Mouse (Mus musculus) intestine, embryonic 16.5 days (tissue): ENCODE measurements at regions not wholly inside any gene's neighbourhood (a gene's known extent, or its start where the extent isn't known, plus 50 kb on each side); places are given as distances from the start of the nearest gene placed in this dataset.

Experiments
- ATAC-seq: fragments of 200-750 bp; cut with Nextera tagmentation; 2 replicates; pipeline ENCODE4 v1.8.0; 2017; ENCODE audit warnings: moderate TSS enrichment, moderate library complexity
- H3K27ac ChIP-seq: fragments of 300-500 bp; sonication (generic); 2 replicates; pipeline ENCODE4 v1.5.1; 2014; ENCODE audit warnings: mild to moderate bottlenecking, low read length
- H3K27me3 ChIP-seq: fragments of 300-500 bp; sonication (generic); replicated peaks from 2 replicates; pipeline ENCODE4 v1.6.1; 2014; ENCODE audit warnings: low read length, control low read depth, mixed read lengths; ENCODE audit not compliant: control insufficient read depth, insufficient read depth
- H3K36me3 ChIP-seq: fragments of 300-500 bp; sonication (generic); 2 replicates; pipeline ENCODE4 v1.6.1; 2014; ENCODE audit warnings: low read length, control low read depth; ENCODE audit not compliant: control insufficient read depth, insufficient read depth
- H3K4me1 ChIP-seq: fragments of 300-500 bp; sonication (generic); 2 replicates; pipeline ENCODE4 v1.6.1; 2014; ENCODE audit warnings: low read length, control low read depth, mixed read lengths; ENCODE audit not compliant: control insufficient read depth, insufficient read depth
- H3K4me2 ChIP-seq: fragments of 300-500 bp; sonication (generic); 2 replicates; pipeline ENCODE4 v1.6.1; 2014; ENCODE audit warnings: low read depth, low read length, control low read depth
- H3K4me3 ChIP-seq: fragments of 300-500 bp; sonication (generic); 2 replicates; pipeline ENCODE4 v1.5.1; 2014; ENCODE audit warnings: mild to moderate bottlenecking, low read length
- H3K9ac ChIP-seq: fragments of 300-500 bp; sonication (generic); 2 replicates; pipeline ENCODE4 v1.6.1; 2014; ENCODE audit warnings: low read depth, low read length
- H3K9me3 ChIP-seq: fragments of 300-500 bp; sonication (generic); 2 replicates; pipeline ENCODE4 v1.6.1; 2016; ENCODE audit warnings: low read length, control low read depth; ENCODE audit not compliant: control insufficient read depth
- WGBS: fragments of 180-500 bp; shearing (Covaris S2); extraction: QIAGEN DNeasy Blood & Tissue Kit; methylation state at CpG from one replicate; pipeline ENCODE4 v1.1.7; 2014; 5-methylcytosine and 5-hydroxymethylcytosine counted together

- Histone ChIP-seq H3K36me3 (no peaks in the 10 kb centered on the region), H3K4me2 (no peak overlapping the region), H3K4me1 (no peaks in the 10 kb centered on the region), H3K9me3 (no peaks in the 10 kb centered on the region), H3K27me3 (no peaks in the 10 kb centered on the region), H3K4me3 (no peak overlapping the region), H3K9ac (no peak overlapping the region), H3K27ac (no peak overlapping the region)
- ATAC-seq: no peak
- WGBS: 46% methylated on average over 3 of the region's 3 CpGs
Observed at GRCm38 (mm10) chr2:148622216-148622615, 50.2 kb upstream of the Nxt1 start.

GRCm38 (mm10) chr2:148611911-148612310 is 60.5 kb upstream of the Nxt1 start:
- Histone ChIP-seq H3K9ac (no peak overlapping the region), H3K9me3 (no peaks in the 10 kb centered on the region), H3K4me1 (no peaks in the 10 kb centered on the region), H3K4me2 (no peak overlapping the region), H3K4me3 (no peak overlapping the region), H3K36me3 (no peaks in the 10 kb centered on the region), H3K27ac (no peak overlapping the region), H3K27me3 (no peaks in the 10 kb centered on the region)
- ATAC-seq: no peak
- 81% methylated on average over 1 of the region's 1 CpGs for WGBS

- 40% methylated on average over 2 of the region's 2 CpGs for WGBS
- H3K27ac ChIP-seq: no peak overlapping the region
- no peak overlapping the region for H3K4me2 ChIP-seq
- no peak overlapping the region for H3K9ac ChIP-seq
- H3K4me1 ChIP-seq: no peaks in the 10 kb centered on the region
- H3K27me3 ChIP-seq: no peaks in the 10 kb centered on the region
- H3K36me3 ChIP-seq: no peaks in the 10 kb centered on the region
- ATAC-seq: no peak
- H3K9me3 ChIP-seq: no peaks in the 10 kb centered on the region
- no peak overlapping the region for H3K4me3 ChIP-seq
Observed at GRCm38 (mm10) chr2:148605425-148605930, 66.9 kb upstream of the Nxt1 start.

- Histone ChIP-seq H3K4me3 (no peak overlapping the region), H3K4me2 (no peak overlapping the region), H3K36me3 (no peaks in the 10 kb centered on the region), H3K27ac (no peak overlapping the region), H3K9ac (no peak overlapping the region), H3K27me3 (no peaks in the 10 kb centered on the region), H3K9me3 (no peaks in the 10 kb centered on the region), H3K4me1 (no peaks in the 10 kb centered on the region)
- no peak for ATAC-seq
- WGBS: 57% methylated on average over 2 of the region's 2 CpGs
Observed at GRCm38 (mm10) chr2:148603951-148604350, 68.5 kb upstream of the Nxt1 start.

GRCm38 (mm10) chr2:148603315-148603714 is 69.1 kb upstream of the Nxt1 start:
- WGBS: 59% methylated on average over 2 of the region's 2 CpGs
- H3K9me3 ChIP-seq: no peaks in the 10 kb centered on the region
- H3K9ac ChIP-seq: no peak overlapping the region
- no peaks in the 10 kb centered on the region for H3K4me1 ChIP-seq
- no peak overlapping the region for H3K4me2 ChIP-seq
- H3K4me3 ChIP-seq: no peak overlapping the region
- H3K36me3 ChIP-seq: no peaks in the 10 kb centered on the region
- no peak for ATAC-seq
- H3K27me3 ChIP-seq: no peaks in the 10 kb centered on the region
- no peak overlapping the region for H3K27ac ChIP-seq

GRCm38 (mm10) chr2:148599498-148599897 is 72.9 kb upstream of the Nxt1 start:
- no peaks in the 10 kb centered on the region for H3K9me3 ChIP-seq
- no peak overlapping the region for H3K4me3 ChIP-seq
- no peak for ATAC-seq
- H3K27ac ChIP-seq: no peak overlapping the region
- H3K4me2 ChIP-seq: no peak overlapping the region
- no peaks in the 10 kb centered on the region for H3K36me3 ChIP-seq
- no peaks in the 10 kb centered on the region for H3K27me3 ChIP-seq
- H3K9ac ChIP-seq: no peak overlapping the region
- no peaks in the 10 kb centered on the region for H3K4me1 ChIP-seq

GRCm38 (mm10) chr2:148596966-148597365 is 75.4 kb upstream of the Nxt1 start:
- H3K27ac ChIP-seq: no peak overlapping the region
- no peak overlapping the region for H3K9ac ChIP-seq
- H3K4me1 ChIP-seq: no peaks in the 10 kb centered on the region
- H3K4me3 ChIP-seq: no peak overlapping the region
- no peaks in the 10 kb centered on the region for H3K27me3 ChIP-seq
- H3K9me3 ChIP-seq: no peaks in the 10 kb centered on the region
- H3K36me3 ChIP-seq: no peaks in the 10 kb centered on the region
- H3K4me2 ChIP-seq: no peak overlapping the region
- 83% methylated on average over 2 of the region's 2 CpGs for WGBS
- ATAC-seq: no peak

GRCm38 (mm10) chr2:148585721-148586335 is 86.6 kb upstream of the Nxt1 start:
- Histone ChIP-seq H3K27me3 (no peaks in the 10 kb centered on the region), H3K4me3 (no peak overlapping the region), H3K9ac (no peak overlapping the region), H3K4me2 (no peak overlapping the region), H3K27ac (no peak overlapping the region), H3K9me3 (no peaks in the 10 kb centered on the region), H3K4me1 (no peaks in the 10 kb centered on the region), H3K36me3 (no peaks in the 10 kb centered on the region)
- no peak for ATAC-seq
- 79% methylated on average over 1 of the region's 1 CpGs for WGBS

GRCm38 (mm10) chr2:148582208-148582607 is 90.2 kb upstream of the Nxt1 start:
- Histone ChIP-seq H3K27me3 (no peaks in the 10 kb centered on the region), H3K36me3 (no peaks in the 10 kb centered on the region), H3K4me2 (no peak overlapping the region), H3K27ac (no peak overlapping the region), H3K9me3 (no peaks in the 10 kb centered on the region), H3K9ac (no peak overlapping the region), H3K4me3 (no peak overlapping the region), H3K4me1 (no peaks in the 10 kb centered on the region)
- WGBS: 91% methylated on average over 1 of the region's 1 CpGs
- ATAC-seq: no peak

GRCm38 (mm10) chr2:148581666-148582065 is 90.7 kb upstream of the Nxt1 start:
- no peak overlapping the region for H3K27ac ChIP-seq
- 70% methylated on average over 4 of the region's 4 CpGs for WGBS
- no peaks in the 10 kb centered on the region for H3K36me3 ChIP-seq
- H3K9ac ChIP-seq: no peak overlapping the region
- ATAC-seq: no peak
- no peaks in the 10 kb centered on the region for H3K9me3 ChIP-seq
- H3K27me3 ChIP-seq: no peaks in the 10 kb centered on the region
- no peaks in the 10 kb centered on the region for H3K4me1 ChIP-seq
- H3K4me2 ChIP-seq: no peak overlapping the region
- no peak overlapping the region for H3K4me3 ChIP-seq
